Mouse (Mus musculus) B cell, adult 62 days (primary cell): ENCODE data around the gene Epp13. TPM values are rescaled to one million over a fixed set of nuclear protein-coding genes. Genes with fewer than 3 reads are reported as not detected.

ENCODE experiments used
- total RNA-seq: library from RNA; stranded (reverse); gene quantifications from 4 replicates; pipeline ENCODE4 v1.2.4, GENCODE M21; 2023

Epp13 gene
- total RNA-seq = not detected in 4 replicates

GRCm38 (mm10) chr7:6252410-6252809 lies at the start of gene Epp13:
Epp13 (plus strand) TSS chr7:6252710.

DNA sequence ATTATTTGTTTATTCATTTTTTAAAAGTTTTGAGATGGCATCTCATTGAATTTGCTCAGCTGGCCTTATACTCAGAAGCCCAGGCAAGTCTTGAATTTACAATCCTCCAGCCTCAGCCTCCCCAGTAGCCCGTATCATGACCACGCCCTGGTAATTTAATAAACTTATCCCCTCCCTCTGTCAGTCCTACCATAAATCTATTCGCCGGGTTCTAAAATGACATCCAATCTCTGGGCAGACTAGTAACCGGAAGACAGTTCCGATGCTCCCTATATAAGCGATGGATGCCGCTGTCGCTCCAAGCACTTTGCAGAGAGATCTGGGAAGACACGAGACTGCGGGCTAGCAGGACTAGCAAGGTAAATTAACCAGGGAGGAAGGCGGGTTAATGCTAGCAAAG lies 30.5 kb upstream of the Epp13 start, which contains the start of gene Zscan5b:
Zscan5b (plus strand) TSS at position 301 of the 400 bp plus-strand sequence.

DNA sequence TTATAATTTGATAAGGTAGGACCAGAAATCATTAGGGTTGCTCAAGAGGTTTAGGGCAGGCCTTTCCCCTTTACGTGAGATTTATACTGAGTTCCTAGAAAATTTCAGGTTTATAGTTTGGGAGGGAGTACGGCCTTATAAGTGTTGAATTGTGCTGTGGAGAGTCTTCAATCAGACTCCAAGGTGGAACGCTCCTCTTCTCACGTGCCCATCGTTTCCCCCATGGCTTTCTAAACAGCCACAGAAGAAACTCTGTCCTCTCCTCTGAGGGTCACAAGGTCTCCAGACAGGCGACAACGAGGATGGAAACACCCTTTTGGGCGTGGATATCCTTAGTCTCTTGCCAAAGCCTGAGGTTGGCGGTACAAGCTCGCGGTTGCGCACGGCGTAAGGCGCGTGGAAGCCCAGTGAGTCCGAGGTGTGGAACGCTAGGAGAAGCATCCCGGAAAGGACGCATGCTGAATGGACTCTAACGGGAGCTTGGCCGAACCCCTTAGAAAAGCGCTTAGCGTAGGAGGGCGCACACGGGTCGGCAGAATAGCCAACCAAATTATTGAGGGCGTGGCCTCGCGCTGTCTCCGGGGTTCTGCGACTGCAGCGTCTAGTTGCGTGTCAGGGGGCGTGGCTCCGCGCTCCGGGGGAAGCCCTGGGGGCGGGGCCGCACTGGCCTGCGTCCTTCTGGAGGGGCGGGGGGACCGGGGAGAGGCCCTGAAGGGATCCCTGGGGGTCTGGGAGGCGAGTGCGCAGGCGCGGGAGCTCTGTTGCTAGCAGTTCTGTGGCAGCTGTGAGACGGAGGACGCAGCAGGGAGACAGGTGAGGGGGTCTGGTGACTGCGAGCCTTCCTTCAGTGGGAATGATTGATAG lies 33.6 kb downstream of the Epp13 start, which contains the start of gene Zfp667:
Zfp667 (plus strand) TSS at position 738 of the 864 bp plus-strand sequence.

DNA sequence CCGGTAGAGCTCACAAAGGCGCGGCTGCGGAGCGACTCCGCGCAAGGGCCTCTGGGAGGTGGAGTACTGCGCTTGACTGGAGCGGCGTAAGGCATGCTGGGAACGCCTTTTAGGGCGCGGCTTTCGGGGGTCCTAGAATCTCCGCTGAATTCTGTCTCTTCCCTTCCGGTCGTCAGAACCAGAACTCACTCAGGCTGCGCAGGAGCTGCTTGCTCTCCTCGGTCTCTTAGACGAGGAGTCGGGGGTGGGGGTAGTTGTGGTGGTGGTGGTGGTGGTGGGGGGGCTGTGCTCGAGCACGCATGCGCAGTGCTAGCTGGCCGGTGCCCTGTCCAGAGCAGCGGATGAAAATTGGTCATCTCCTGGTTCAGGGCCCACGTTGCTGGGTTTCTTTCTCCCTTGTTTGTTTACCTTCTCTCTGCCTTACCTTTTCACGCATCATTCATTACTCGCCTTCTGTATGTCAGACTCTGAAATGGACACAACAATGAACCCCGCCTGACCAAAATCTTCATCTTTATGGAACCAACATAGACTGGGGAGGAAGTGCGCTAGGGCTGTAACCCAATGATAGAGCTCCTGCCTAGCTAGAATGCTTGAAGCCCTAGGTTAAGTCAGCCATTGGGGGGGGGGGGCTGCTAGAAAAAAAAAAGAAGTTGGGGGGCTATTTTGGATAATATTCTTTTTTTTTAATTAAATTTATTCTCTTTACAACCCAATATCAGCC lies 78.9 kb downstream of the Epp13 start, which contains the start of gene Zfp583:
Zfp583 (minus strand) TSS at position 53 of the 724 bp plus-strand sequence.

Other genes with a start within 250 kb of the Epp13 start
- not detected in 4 replicates for gene Vmn1r65, start 241.7 kb upstream of the Epp13 start, total RNA-seq
- not detected in 4 replicates for gene Nlrp4c, start 207.5 kb upstream of the Epp13 start, total RNA-seq
- 28.4 to 46.4 TPM (median 39.7 TPM) in 4 replicates for gene Zfp787, start 96.7 kb upstream of the Epp13 start, total RNA-seq
- 18.7 to 33.8 TPM (median 27.6 TPM) in 4 replicates for gene Zfp444, start 80.5 kb upstream of the Epp13 start, total RNA-seq
- not detected in 4 replicates for gene Galp, start 55.6 kb upstream of the Epp13 start, total RNA-seq
- not detected in 4 replicates for gene Zscan5b, start 30.4 kb upstream of the Epp13 start, total RNA-seq
- gene Zfp667, start 33.9 kb downstream of the Epp13 start, total RNA-seq = 9.2 to 14.2 TPM (median 10.2 TPM) in 4 replicates
- 1.1 to 4.4 TPM (median 1.3 TPM) in 4 replicates for gene Zfp583, start 78.6 kb downstream of the Epp13 start, total RNA-seq
- gene Gm3854, start 91.0 kb downstream of the Epp13 start, total RNA-seq = 0.25 to 0.63 TPM (median 0.53 TPM) in 4 replicates
- 1.3 to 2.5 TPM (median 1.9 TPM) in 4 replicates for gene Zfp78, start 110.6 kb downstream of the Epp13 start, total RNA-seq
- gene Zfp28, start 130.6 kb downstream of the Epp13 start, total RNA-seq = 3.2 to 7.0 TPM (median 5.5 TPM) in 4 replicates
- gene Smim17, start 146.0 kb downstream of the Epp13 start, total RNA-seq = 1.2 TPM in 1 of 4 replicates, not detected in the others
- not detected in 4 replicates for gene Gm20715, start 157.6 kb downstream of the Epp13 start, total RNA-seq
- gene Olfr1344, start 186.0 kb downstream of the Epp13 start, total RNA-seq = not detected in 4 replicates
- not detected in 4 replicates for gene Olfr1336, start 203.5 kb downstream of the Epp13 start, total RNA-seq
- gene Olfr1346, start 214.4 kb downstream of the Epp13 start, total RNA-seq = not detected in 4 replicates
- gene Olfr5, start 234.2 kb downstream of the Epp13 start, total RNA-seq = not detected in 4 replicates
- not detected in 4 replicates for gene Olfr1347, start 247.0 kb downstream of the Epp13 start, total RNA-seq